Mouse (Mus musculus): Measurements from ENCODE around the gene Haus5. TPM values are rescaled to one million over a fixed set of nuclear protein-coding genes. Genes with fewer than 3 reads are reported as not detected.
A peak's percentile ranks its signal among the peaks of the same experiment; 100 is the strongest.

Gene Haus5
- polyA plus RNA-seq, 1 experiment from 2014 or later = 13.0 TPM

DNA sequence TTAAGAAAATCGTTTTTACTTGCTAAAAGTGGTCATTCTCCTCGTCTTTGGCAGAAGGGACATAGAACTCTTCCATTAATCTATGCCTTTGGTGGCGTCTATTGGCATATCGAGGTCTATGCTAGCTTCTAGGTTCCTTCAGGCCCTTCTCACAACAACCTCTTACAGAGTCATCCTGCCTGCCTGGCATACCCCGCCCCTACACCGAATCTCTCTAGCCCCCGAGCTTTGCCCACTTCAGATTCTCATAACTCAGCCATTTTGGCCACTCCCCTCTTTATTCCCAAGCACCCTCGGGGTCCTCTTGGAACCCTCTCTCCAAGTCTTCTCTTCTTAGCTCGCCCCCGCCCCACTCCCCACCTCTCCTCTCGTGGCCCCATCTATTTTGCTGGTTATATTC, 527 bp upstream of the Haus5 start:
- Histone ChIP-seq H3K4me1 (ENCODE audit: insufficient read depth) (peaks cover 9% of the 10 kb centered on the region), H3K36me3 (replicated peaks; ENCODE audit: insufficient read depth, low read length) (peaks cover 21% of the 10 kb centered on the region; the same call in 1 of the 2 replicates), H3K27me3 (ENCODE audit: insufficient read depth, low read length) (no peaks in the 10 kb centered on the region), H3K9me3 (ENCODE audit: low read length) (no peaks in the 10 kb centered on the region), H3K27ac (ENCODE audit: low read depth) (0 out of 2 replicates have a peak overlapping the region, but pooled peaks have one; percentile 8), H3K4me2 (ENCODE audit: low read depth, low read length) (peak overlapping the region; percentile 96), H3K9ac (replicated peaks) (peak overlapping the region; percentile 87), H3K4me3 (ENCODE audit: low read depth, low read length) (peak overlapping the region; percentile 73)
- WGBS (ENCODE audit: insufficient replicate concordance) = 7% methylated on average over 11 of the region's 11 CpGs
- no peak for DNase-seq
- 0 out of 2 replicates have a peak, but pooled peaks have one; percentile 16 for ATAC-seq
- TF ChIP-seq CTCF (IDR thresholded peaks at IDR 0.05; ENCODE audit: low read depth) (no peak), EP300 (IDR thresholded peaks at IDR 0.05; ENCODE audit: low read depth) (no peak)

DNA sequence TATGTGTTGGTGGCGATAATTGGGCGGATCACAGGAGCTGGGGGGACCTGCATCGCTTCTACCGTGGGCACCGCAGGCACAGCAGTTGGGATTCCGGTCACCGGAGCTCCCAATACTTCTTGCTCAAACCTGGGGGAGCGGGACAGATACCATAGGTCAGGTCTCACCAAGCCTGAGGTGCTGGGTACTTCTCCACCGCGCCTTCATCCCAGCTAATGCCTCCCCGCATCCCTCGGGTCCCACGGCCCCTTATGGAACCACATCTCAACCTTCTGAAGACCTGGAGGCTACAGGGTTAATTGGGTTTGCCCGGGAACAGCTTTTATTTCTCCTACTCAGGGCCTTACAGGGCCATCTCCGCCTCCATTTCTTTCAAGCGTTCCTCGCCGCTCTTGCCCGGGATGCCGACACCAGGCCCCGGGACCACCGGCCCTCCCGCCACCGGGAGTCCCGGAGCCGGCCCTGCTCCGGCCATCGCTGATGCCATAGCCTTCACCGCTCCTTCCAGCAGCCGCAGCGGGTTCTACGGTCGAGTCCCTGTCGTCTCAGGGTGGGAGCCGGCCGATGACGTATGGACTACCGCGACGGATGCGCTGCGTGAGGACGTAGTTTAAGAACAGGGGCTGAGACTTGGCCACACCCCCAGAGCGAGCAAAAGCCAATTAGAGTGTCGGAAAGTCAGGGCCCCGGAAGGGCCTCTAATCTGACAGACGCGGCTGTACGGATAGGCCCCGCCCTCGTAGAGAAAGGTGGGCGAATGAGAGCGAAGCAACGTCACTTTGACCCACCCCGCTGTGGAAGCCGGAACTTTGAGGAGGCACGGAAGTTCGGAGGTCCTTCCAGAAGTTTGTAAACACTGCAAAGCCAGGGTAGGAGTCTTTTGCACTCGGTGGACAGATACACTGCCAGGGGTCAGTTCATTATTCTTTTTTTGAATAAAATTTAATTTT, 14.9 kb downstream of the Haus5 start, which contains the start of gene Rbm42:
TSS of gene Rbm42 (minus strand) at position 727 of the 950 bp plus-strand sequence.
- Histone ChIP-seq H3K9me3 (ENCODE audit: low read length) (no peaks in the 10 kb centered on the region), H3K36me3 (replicated peaks; ENCODE audit: insufficient read depth, low read length) (peaks cover 44% of the 10 kb centered on the region), H3K4me2 (ENCODE audit: low read depth, low read length) (peak within 1 kb of the TSS; percentile 93), H3K9ac (replicated peaks) (peak within 1 kb of the TSS; percentile 88), H3K4me1 (ENCODE audit: insufficient read depth) (peaks cover 12% of the 10 kb centered on the region), H3K27ac (ENCODE audit: low read depth) (peak within 1 kb of the TSS; percentile 82), H3K27me3 (ENCODE audit: insufficient read depth, low read length) (no peaks in the 10 kb centered on the region), H3K4me3 (ENCODE audit: low read depth, low read length) (peak within 1 kb of the TSS; percentile 79)
- peak; percentile 100 for ATAC-seq
- TF ChIP-seq CTCF (IDR thresholded peaks at IDR 0.05; ENCODE audit: low read depth) (no peak), EP300 (IDR thresholded peaks at IDR 0.05; ENCODE audit: low read depth) (no peak)
- WGBS (ENCODE audit: insufficient replicate concordance) = 2% methylated on average over 59 of the region's 59 CpGs
- DNase-seq = peak; percentile 98

DNA sequence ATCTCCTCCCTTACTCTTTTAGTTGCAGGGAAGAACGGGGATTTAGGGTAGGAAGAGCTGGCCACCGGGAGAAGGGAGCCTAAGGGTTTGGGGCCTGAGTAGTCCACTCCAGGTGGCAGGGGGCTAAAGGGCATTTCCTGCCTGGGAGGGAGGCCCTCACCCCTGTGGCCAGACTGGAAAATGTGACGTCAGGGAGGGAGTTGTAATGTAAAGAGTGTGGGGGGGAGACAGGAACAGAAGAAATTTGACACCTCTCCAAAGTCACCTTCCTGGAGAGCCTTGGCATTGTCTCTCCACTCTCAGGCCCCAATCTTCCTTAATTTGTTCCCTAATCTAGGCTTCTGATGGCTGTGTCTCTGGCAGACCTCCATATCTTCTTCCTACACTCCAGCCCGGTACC, 25.7 kb downstream of the Haus5 start:
- no peak overlapping the region for H3K4me3 ChIP-seq (ENCODE audit: low read depth, low read length)
- H3K9me3 ChIP-seq (ENCODE audit: low read length) = no peaks in the 10 kb centered on the region
- H3K4me1 ChIP-seq (ENCODE audit: insufficient read depth) = peaks cover 9% of the 10 kb centered on the region
- TF ChIP-seq EP300 (IDR thresholded peaks at IDR 0.05; ENCODE audit: low read depth) (no peak), CTCF (IDR thresholded peaks at IDR 0.05; ENCODE audit: low read depth) (no peak)
- WGBS (ENCODE audit: insufficient replicate concordance) = 20% methylated on average over 4 of the region's 4 CpGs
- H3K9ac ChIP-seq (replicated peaks) = no peak overlapping the region
- H3K4me2 ChIP-seq (ENCODE audit: low read depth, low read length) = no peak overlapping the region
- H3K27ac ChIP-seq (ENCODE audit: low read depth) = no peak overlapping the region
- DNase-seq = no peak
- H3K27me3 ChIP-seq (ENCODE audit: insufficient read depth, low read length) = peaks cover 25% of the 10 kb centered on the region
- no peak for ATAC-seq
- peaks cover 32% of the 10 kb centered on the region for H3K36me3 ChIP-seq (replicated peaks; ENCODE audit: insufficient read depth, low read length)

DNA sequence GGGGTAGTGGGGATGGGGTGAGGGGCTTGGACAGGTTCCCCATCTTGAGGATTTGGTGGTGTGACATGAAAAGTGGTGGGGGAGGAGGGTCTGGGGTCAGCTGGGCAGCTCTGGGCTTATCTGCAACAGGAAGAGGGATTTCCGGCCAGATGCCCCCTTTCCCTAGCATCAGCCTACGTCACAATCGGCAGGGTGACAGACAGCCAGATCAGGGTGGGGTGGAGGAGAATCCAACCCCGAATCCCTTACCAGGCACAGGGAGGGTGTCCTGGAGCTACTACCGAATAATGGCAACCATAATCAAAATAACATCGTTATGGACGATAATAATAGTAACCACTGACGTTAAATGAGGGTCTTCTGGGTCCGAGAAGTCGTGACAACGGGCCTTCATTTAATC, 28.4 kb downstream of the Haus5 start:
- Histone ChIP-seq H3K4me3 (ENCODE audit: low read depth, low read length) (no peak overlapping the region), H3K27ac (ENCODE audit: low read depth) (no peak overlapping the region), H3K9me3 (ENCODE audit: low read length) (no peaks in the 10 kb centered on the region), H3K4me2 (ENCODE audit: low read depth, low read length) (no peak overlapping the region), H3K27me3 (ENCODE audit: insufficient read depth, low read length) (peaks cover 42% of the 10 kb centered on the region), H3K36me3 (replicated peaks; ENCODE audit: insufficient read depth, low read length) (peaks cover 9% of the 10 kb centered on the region), H3K4me1 (ENCODE audit: insufficient read depth) (peaks cover 9% of the 10 kb centered on the region), H3K9ac (replicated peaks) (no peak overlapping the region)
- WGBS (ENCODE audit: insufficient replicate concordance) = 21% methylated on average over 11 of the region's 11 CpGs
- ATAC-seq (no peak), DNase-seq (no peak)
- no peak for TF ChIP-seq EP300 (IDR thresholded peaks at IDR 0.05; ENCODE audit: low read depth)
- no peak for TF ChIP-seq CTCF (IDR thresholded peaks at IDR 0.05; ENCODE audit: low read depth)

DNA sequence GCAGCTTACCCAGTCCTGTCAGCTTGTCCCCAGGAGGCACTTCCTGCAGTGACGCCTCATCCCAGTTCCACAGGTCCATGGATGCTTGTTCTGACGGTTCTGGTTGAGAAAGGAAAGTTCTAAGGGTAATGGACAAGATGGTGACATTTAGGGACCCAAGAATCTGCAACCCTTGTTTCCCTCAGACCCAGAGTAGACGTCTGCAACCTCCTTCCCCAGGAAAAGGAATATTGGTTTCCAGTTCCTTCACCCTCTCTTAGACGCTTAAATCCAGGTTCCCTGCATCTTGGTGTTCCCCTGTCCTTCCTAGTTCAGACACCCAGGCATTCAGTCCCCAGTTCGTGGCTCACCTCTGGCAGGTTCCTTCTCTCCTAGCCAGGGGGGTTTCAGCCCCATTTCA, 29.0 kb downstream of the Haus5 start, which contains the start of gene Etv2:
TSS of gene Etv2 (minus strand) at position 101 of the 400 bp plus-strand sequence.
- H3K36me3 ChIP-seq (replicated peaks; ENCODE audit: insufficient read depth, low read length) = 0 out of 2 replicates have a peak, but pooled peaks cover 5% of the 10 kb centered on the region
- H3K9me3 ChIP-seq (ENCODE audit: low read length) = no peaks in the 10 kb centered on the region
- peaks cover 9% of the 10 kb centered on the region for H3K4me1 ChIP-seq (ENCODE audit: insufficient read depth)
- peak within 1 kb of the TSS; percentile 47; the same call in 1 of the 2 replicates for H3K4me2 ChIP-seq (ENCODE audit: low read depth, low read length)
- DNase-seq (no peak), ATAC-seq (no peak)
- H3K27ac ChIP-seq (ENCODE audit: low read depth) = no peak within 1 kb of the TSS
- no peak for TF ChIP-seq CTCF (IDR thresholded peaks at IDR 0.05; ENCODE audit: low read depth)
- TF ChIP-seq EP300 (IDR thresholded peaks at IDR 0.05; ENCODE audit: low read depth) = no peak
- 18% methylated on average over 5 of the region's 5 CpGs for WGBS (ENCODE audit: insufficient replicate concordance)
- H3K9ac ChIP-seq (replicated peaks) = no peak within 1 kb of the TSS
- H3K4me3 ChIP-seq (ENCODE audit: low read depth, low read length) = no peak within 1 kb of the TSS
- H3K27me3 ChIP-seq (ENCODE audit: insufficient read depth, low read length) = peaks cover 44% of the 10 kb centered on the region

DNA sequence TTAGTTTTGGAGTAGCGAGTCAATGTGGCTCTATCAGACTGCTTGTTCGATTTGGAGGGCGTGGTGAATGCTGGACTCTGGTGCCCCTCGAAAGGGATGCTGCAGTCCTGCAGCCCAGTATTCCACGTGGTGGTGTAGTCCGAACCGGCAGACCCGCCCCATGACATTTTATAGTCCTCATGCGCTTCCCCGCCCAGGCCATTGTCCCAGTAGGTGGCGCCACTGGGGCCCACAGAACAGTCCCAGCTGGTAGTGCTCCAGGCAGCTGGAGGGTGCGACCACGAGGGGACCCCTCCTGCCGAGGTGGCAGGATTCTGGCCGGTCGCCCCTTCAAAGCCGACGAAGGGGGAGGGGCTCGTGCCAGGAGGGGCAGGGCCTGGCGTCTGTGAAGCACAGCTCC, 30.2 kb downstream of the Haus5 start:
- Histone ChIP-seq H3K27me3 (ENCODE audit: insufficient read depth, low read length) (peaks cover 49% of the 10 kb centered on the region), H3K27ac (ENCODE audit: low read depth) (no peak overlapping the region), H3K4me3 (ENCODE audit: low read depth, low read length) (no peak overlapping the region), H3K9ac (replicated peaks) (no peak overlapping the region), H3K4me2 (ENCODE audit: low read depth, low read length) (peak overlapping the region; percentile 47; the same call in 1 of the 2 replicates), H3K4me1 (ENCODE audit: insufficient read depth) (peaks cover 6% of the 10 kb centered on the region), H3K9me3 (ENCODE audit: low read length) (no peaks in the 10 kb centered on the region), H3K36me3 (replicated peaks; ENCODE audit: insufficient read depth, low read length) (no peaks in the 10 kb centered on the region)
- 3% methylated on average over 19 of the region's 20 CpGs for WGBS (ENCODE audit: insufficient replicate concordance)
- peak; percentile 76 for TF ChIP-seq CTCF (IDR thresholded peaks at IDR 0.05; ENCODE audit: low read depth)
- TF ChIP-seq EP300 (IDR thresholded peaks at IDR 0.05; ENCODE audit: low read depth) = no peak
- ATAC-seq = peak; percentile 75
- peak; percentile 82 for DNase-seq
